Comparison of ENCODE assay signal across 9 mouse cellular contexts in genomic region chr15:99498781-99499180, GRCm38 (mm10). TPM values are rescaled to one million over a fixed set of nuclear protein-coding genes. Genes with fewer than 3 reads are reported as not detected.
DNase-seq lines count a peak whose midpoint lies in the region; ATAC-seq lines count a peak whose summit lies in the region.
"Had no signal": no experiment of that assay in that cellular context is flagged by ENCODE, and none has a peak within 500 bp of the region (broad histone marks: within the 10 kb centered on the region; RNA-seq: fewer than 3 reads in every experiment).

No protein-coding gene starts in this region.

- intact Hi-C loops in left cerebral cortex, postnatal 36 days (cut with DNase I) = loop anchor here (2.0 to 10.0 kb wide), 3 partner anchors 28 to 406 kb away; no protein-coding TSS in a partner anchor

- no peak overlapping the region for H3K27ac ChIP-seq in midbrain, embryonic 16.5 days (ENCODE audit: low read length)

- no peak overlapping the region for H3K4me2 ChIP-seq in midbrain, embryonic 16.5 days (ENCODE audit: low read length)

- H3K27me3 ChIP-seq in midbrain, embryonic 16.5 days (ENCODE audit: control insufficient read depth, insufficient read depth, low read depth, low read length) = no peaks in the 10 kb centered on the region

- H3K9me3 ChIP-seq in midbrain, embryonic 16.5 days (replicated peaks; ENCODE audit: control insufficient read depth, low read length, poor library complexity, severe bottlenecking) = no peaks in the 10 kb centered on the region

- WGBS in midbrain, embryonic 16.5 days = 70% methylated on average over 4 of the region's 4 CpGs

- H3K4me3 ChIP-seq in midbrain, embryonic 16.5 days (ENCODE audit: low read depth, low read length) = no peak overlapping the region

- no peak overlapping the region for H3K9ac ChIP-seq in midbrain, embryonic 16.5 days (ENCODE audit: low read depth, low read length)

- peaks cover 2% of the 10 kb centered on the region; the same call in 1 of the 2 replicates for H3K36me3 ChIP-seq in midbrain, embryonic 16.5 days (ENCODE audit: control insufficient read depth, insufficient read depth, low read length)

- peaks cover 16% of the 10 kb centered on the region; the same call in 1 of the 2 replicates for H3K4me1 ChIP-seq in midbrain, embryonic 16.5 days (ENCODE audit: control insufficient read depth, insufficient read depth, low read length)

- DNase-seq in ovary, adult 18-20 months (ENCODE audit: low spot score) = peak; percentile 41
- no peak for DNase-seq in ovary, postnatal 14 days (ENCODE audit: low spot score)
- DNase-seq in cerebellum, postnatal 25 days = peak; percentile 50 to 58
- peak; percentile 59 to 79 for DNase-seq in kidney, adult 8-10 months
- peak; percentile 82 for DNase-seq in lung, postnatal 36 days
- DNase-seq in layer of hippocampus, postnatal 36 days = no peak
- no peak for DNase-seq in left cerebral cortex, postnatal 36 days (ENCODE audit: low spot score in 2 of 2)
- DNase-seq: gastrocnemius, postnatal 36 days had no signal

- no peak for ATAC-seq in midbrain, embryonic 16.5 days

RNA-seq across cellular contexts. Expression of gene Bcdin3d, which starts 24.3 kb away (rescaled TPM):
- total RNA-seq in layer of hippocampus, postnatal 36 days (2021) = 1 to 10 TPM; 3.9 to 5.0 TPM
- total RNA-seq in left cerebral cortex, postnatal 36 days (2021) = 1 to 10 TPM; 3.9 to 6.6 TPM
- 19.0 and 21.6 TPM in 2 replicates for polyA plus RNA-seq in midbrain, embryonic 16.5 days (2015; fragmentation: Nextera tagmentation; extraction: Ambion mirVana)

RNA-seq across cellular contexts. Expression of gene Faim2, which starts 29.2 kb away (rescaled TPM):
- total RNA-seq in layer of hippocampus, postnatal 36 days (2021) = 100 to 1,000 TPM; 373 to 394 TPM
- total RNA-seq in left cerebral cortex, postnatal 36 days (2021) = 100 to 1,000 TPM; 365 to 407 TPM
- 50.3 and 65.8 TPM in 2 replicates for polyA plus RNA-seq in midbrain, embryonic 16.5 days (2015; fragmentation: Nextera tagmentation; extraction: Ambion mirVana)

RNA-seq across cellular contexts. Expression of gene Nckap5l, which starts 41.2 kb away (rescaled TPM):
- 10 to 100 TPM; 20.3 to 20.9 TPM for total RNA-seq in layer of hippocampus, postnatal 36 days (2021)
- 10 to 100 TPM; 19.4 to 21.4 TPM for total RNA-seq in left cerebral cortex, postnatal 36 days (2021)
- polyA plus RNA-seq in midbrain, embryonic 16.5 days (2015; fragmentation: Nextera tagmentation; extraction: Ambion mirVana) = 16.2 and 17.1 TPM in 2 replicates

Comparison
In these comparisons a context has a peak if more than half of its experiments do, and no peak if none do; other contexts are left out.
1. DNase-seq: peak in ovary, adult 18-20 months (single experiment), cerebellum, postnatal 25 days (2 of 2), kidney, adult 8-10 months (2 of 2) and lung, postnatal 36 days (single experiment); none in ovary, postnatal 14 days (single experiment), layer of hippocampus, postnatal 36 days (0 of 2) and left cerebral cortex, postnatal 36 days (0 of 2).